Mouse (Mus musculus): ENCODE measurements around the gene Rad54l2. TPM values are rescaled to one million over a fixed set of nuclear protein-coding genes. Genes with fewer than 3 reads are reported as not detected.
A peak's percentile ranks its signal among the peaks of the same experiment; 100 is the strongest.

Rad54l2 gene
- polyA plus RNA-seq, 1 experiment from 2014 or later = 8.8 TPM

- Histone ChIP-seq H3K9ac (0 out of 2 replicates have a peak overlapping the region, but pooled peaks have one; percentile 17), H3K9me3 (replicated peaks) (no peaks in the 10 kb centered on the region), H3K27me3 (no peaks in the 10 kb centered on the region), H3K36me3 (ENCODE audit: poor library complexity, severe bottlenecking) (peaks cover 51% of the 10 kb centered on the region), H3K4me3 (no peak overlapping the region), H3K27ac (peak overlapping the region; percentile 75), H3K4me2 (no peak overlapping the region), H3K4me1 (peaks cover 25% of the 10 kb centered on the region)
- ATAC-seq = 0 out of 2 replicates have a peak, but pooled peaks have one; percentile 19
- WGBS = 72% methylated on average over 6 of the region's 6 CpGs
Observed at GRCm38 (mm10) chr9:106664856-106665255, 124.1 kb downstream of the Rad54l2 start.

DNA sequence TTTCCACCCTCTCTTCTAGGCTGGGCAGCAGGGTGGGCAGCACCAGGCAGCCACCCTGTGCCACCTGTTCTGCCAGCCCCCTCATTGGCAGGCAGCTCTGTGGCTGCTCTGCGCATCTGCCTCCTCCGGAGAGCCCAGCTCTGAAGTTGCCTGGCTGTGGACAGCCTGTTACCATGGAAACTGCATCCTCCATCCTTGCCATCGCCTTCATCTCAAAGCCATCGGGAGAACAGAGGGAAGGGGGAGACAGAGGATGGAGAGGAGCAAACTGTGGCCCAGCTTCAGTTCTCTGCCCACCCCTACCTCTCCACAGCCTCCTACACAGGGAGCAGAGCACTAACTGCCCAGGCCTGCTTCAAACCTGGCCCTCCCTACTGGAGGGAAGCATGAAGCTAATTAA is 124.6 kb downstream of the Rad54l2 start:
- Histone ChIP-seq H3K27me3 (no peaks in the 10 kb centered on the region), H3K27ac (peak overlapping the region; percentile 75), H3K4me2 (no peak overlapping the region), H3K4me3 (no peak overlapping the region), H3K4me1 (peaks cover 25% of the 10 kb centered on the region), H3K9me3 (replicated peaks) (no peaks in the 10 kb centered on the region), H3K9ac (0 out of 2 replicates have a peak overlapping the region, but pooled peaks have one; percentile 30), H3K36me3 (ENCODE audit: poor library complexity, severe bottlenecking) (peaks cover 53% of the 10 kb centered on the region)
- 25% methylated on average over 4 of the region's 4 CpGs for WGBS
- ATAC-seq = peak; percentile 94

DNA sequence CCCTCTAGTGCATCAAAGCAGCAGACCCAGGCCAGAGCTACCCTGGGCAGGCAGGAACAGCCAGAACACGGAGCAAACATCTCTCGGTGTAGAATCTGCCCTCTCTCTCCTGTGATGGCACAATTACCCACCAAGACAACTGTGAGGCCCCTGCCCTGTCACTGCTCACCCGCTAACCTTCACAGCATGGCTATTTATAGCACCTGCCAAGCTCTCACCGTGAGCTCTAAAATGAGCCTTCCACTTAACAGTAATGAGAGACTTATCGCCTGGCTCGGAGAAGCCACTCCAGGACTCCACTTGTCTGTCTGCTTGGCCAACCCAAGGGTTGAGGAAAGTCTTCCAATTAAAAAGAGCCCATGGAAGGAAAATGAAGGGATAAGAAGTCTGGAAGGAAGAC is 125.8 kb downstream of the Rad54l2 start:
- no peaks in the 10 kb centered on the region for H3K27me3 ChIP-seq
- H3K9me3 ChIP-seq (replicated peaks) = no peaks in the 10 kb centered on the region
- 73% methylated on average over 6 of the region's 6 CpGs for WGBS
- H3K36me3 ChIP-seq (ENCODE audit: poor library complexity, severe bottlenecking) = peaks cover 56% of the 10 kb centered on the region
- no peak for ATAC-seq
- no peak overlapping the region for H3K4me2 ChIP-seq
- H3K4me1 ChIP-seq = peaks cover 25% of the 10 kb centered on the region
- no peak overlapping the region for H3K4me3 ChIP-seq
- no peak overlapping the region for H3K27ac ChIP-seq
- H3K9ac ChIP-seq = no peak overlapping the region

GRCm38 (mm10) chr9:106659935-106660334 is 129.1 kb downstream of the Rad54l2 start:
- Histone ChIP-seq H3K36me3 (ENCODE audit: poor library complexity, severe bottlenecking) (peaks cover 42% of the 10 kb centered on the region), H3K4me1 (peaks cover 36% of the 10 kb centered on the region), H3K9me3 (replicated peaks) (no peaks in the 10 kb centered on the region), H3K9ac (no peak overlapping the region), H3K27ac (no peak overlapping the region), H3K4me3 (no peak overlapping the region), H3K4me2 (no peak overlapping the region), H3K27me3 (peaks cover 19% of the 10 kb centered on the region)
- 47% methylated on average over 1 of the region's 1 CpGs for WGBS
- no peak for ATAC-seq

DNA sequence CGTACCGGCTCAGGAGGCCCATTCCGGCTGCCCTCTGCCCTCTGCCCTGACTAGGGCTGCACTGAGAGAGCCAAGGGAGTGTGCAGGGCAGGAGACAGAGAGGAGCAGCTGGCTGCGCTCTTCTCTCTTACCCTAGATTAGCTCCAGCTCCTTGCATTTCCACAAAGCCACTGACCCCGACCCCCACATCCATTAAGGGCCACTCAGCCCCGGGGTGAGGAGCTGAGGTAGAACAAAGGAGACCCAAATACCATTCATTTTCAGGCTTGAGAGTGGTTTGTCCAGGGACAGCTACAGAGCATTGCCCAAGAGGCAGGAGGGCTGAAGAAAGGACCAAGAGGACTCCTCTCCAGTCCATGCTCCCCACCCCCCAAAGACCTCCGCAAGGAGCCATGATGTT is 129.6 kb downstream of the Rad54l2 start:
- H3K9me3 ChIP-seq (replicated peaks) = no peaks in the 10 kb centered on the region
- no peak overlapping the region for H3K27ac ChIP-seq
- H3K27me3 ChIP-seq = peaks cover 24% of the 10 kb centered on the region
- ATAC-seq = no peak
- peaks cover 32% of the 10 kb centered on the region for H3K4me1 ChIP-seq
- 25% methylated on average over 7 of the region's 7 CpGs for WGBS
- H3K4me3 ChIP-seq = no peak overlapping the region
- no peak overlapping the region for H3K4me2 ChIP-seq
- peaks cover 42% of the 10 kb centered on the region for H3K36me3 ChIP-seq (ENCODE audit: poor library complexity, severe bottlenecking)
- H3K9ac ChIP-seq = no peak overlapping the region

DNA sequence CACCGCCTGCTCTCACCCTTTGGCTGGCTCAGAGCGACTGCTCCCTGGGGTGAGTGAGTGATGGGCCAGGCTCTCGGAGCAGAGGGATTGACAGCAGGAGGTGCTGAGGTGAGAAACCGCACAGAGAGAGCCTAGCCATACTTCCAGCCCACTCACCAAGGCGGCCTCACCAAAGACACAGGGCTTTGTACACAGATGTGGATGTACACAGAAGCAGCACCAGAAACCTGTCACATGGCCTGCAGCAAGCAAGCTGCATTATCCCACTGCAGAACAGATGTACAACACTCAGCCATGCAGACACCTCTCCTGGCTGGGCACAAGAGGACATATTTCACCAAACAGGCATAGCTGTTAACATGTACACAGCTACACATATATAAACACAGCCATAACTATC is 131.4 kb downstream of the Rad54l2 start:
- Histone ChIP-seq H3K27ac (0 out of 2 replicates have a peak overlapping the region, but pooled peaks have one; percentile 28), H3K4me3 (no peak overlapping the region), H3K9ac (no peak overlapping the region), H3K9me3 (replicated peaks) (no peaks in the 10 kb centered on the region), H3K36me3 (ENCODE audit: poor library complexity, severe bottlenecking) (peaks cover 39% of the 10 kb centered on the region), H3K4me1 (peaks cover 22% of the 10 kb centered on the region), H3K27me3 (peaks cover 33% of the 10 kb centered on the region), H3K4me2 (no peak overlapping the region)
- ATAC-seq = no peak
- 47% methylated on average over 5 of the region's 5 CpGs for WGBS

DNA sequence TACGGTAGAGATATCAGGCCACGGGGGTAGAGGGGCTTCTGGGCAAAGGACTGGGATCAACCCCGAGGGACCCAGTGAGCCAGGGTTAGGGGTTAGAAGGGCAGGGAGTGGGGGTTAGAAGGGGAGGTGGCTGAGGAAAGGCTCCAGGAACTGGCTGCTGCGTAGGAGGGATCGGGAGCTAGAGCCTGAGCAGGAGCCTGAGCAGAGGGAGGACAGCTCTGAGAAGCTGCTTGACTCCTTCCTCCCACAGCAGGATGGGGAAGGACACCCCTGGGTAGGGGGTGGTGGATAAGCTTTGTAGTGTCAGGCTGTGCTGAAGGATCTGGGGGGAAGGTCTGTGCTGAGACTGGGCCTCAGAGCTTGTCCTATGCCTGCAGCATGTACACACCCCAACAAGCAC is 132.2 kb downstream of the Rad54l2 start:
- Histone ChIP-seq H3K9ac (no peak overlapping the region), H3K4me2 (peak overlapping the region; percentile 81; the same call in 1 of the 2 replicates)

DNA sequence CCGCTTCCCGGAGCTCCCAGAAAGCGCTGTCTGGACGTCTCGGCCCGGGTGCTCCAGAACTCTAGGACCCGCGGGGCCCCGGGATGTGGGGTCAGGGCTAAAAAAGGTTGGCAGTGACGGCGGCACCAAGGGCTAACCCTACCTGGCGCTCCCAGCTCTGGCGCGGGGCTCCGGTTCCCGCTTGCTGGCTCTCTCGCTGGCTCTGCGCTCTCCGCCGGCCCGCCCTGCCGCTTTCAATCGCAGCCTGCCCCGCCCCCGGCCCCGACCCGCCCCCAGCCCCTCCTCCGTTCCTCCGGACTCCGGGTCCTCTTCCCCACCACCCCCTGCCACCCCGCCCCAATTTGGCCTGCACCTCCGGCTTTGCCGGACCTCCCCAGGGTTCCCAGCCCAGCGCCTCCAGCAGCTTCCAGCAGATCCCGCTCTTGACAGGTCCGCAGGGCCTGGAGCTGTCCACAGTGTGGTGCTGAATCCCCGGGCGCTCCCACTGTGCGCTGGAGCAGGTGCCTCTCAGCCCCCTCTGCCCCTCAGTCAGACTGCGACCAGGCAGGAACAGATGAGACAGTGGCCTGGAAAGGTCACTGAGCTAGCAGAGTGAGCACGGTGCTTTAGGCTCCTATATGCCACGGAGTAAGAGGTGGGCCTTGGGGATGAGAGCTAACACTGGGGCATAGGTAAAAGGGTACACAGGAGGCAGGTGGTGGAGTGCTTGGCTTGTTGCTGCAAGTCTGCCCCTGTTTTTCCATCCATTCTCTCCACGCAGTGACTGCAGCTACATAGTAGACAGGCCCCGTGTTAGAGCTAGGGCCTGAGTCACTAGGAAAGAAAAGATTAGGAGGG is 132.9 kb downstream of the Rad54l2 start, which contains the start of gene Grm2:
Grm2 (minus strand) TSS at position 199 of the 837 bp plus-strand sequence.
- H3K27me3 ChIP-seq = peaks cover 33% of the 10 kb centered on the region
- H3K36me3 ChIP-seq (ENCODE audit: poor library complexity, severe bottlenecking) = peaks cover 25% of the 10 kb centered on the region
- peaks cover 22% of the 10 kb centered on the region for H3K4me1 ChIP-seq
- H3K9ac ChIP-seq = peak within 1 kb of the TSS; percentile 69
- peak within 1 kb of the TSS; percentile 81 for H3K4me2 ChIP-seq
- peak within 1 kb of the TSS; percentile 51 for H3K4me3 ChIP-seq
- H3K9me3 ChIP-seq (replicated peaks) = no peaks in the 10 kb centered on the region
- no peak within 1 kb of the TSS for H3K27ac ChIP-seq
- peak; percentile 68 for ATAC-seq
- WGBS = 3% methylated on average over 22 of the region's 44 CpGs

More for the DNA sequence above, 132.2 kb downstream of the Rad54l2 start:
- no peak overlapping the region for H3K27ac ChIP-seq
- H3K9me3 ChIP-seq (replicated peaks) = no peaks in the 10 kb centered on the region
- H3K36me3 ChIP-seq (ENCODE audit: poor library complexity, severe bottlenecking) = peaks cover 32% of the 10 kb centered on the region
- peaks cover 33% of the 10 kb centered on the region for H3K27me3 ChIP-seq
- WGBS = 35% methylated on average over 5 of the region's 5 CpGs
- ATAC-seq = no peak
- peaks cover 22% of the 10 kb centered on the region for H3K4me1 ChIP-seq
- no peak overlapping the region for H3K4me3 ChIP-seq

GRCm38 (mm10) chr9:106652720-106653119 is 136.3 kb downstream of the Rad54l2 start:
- Histone ChIP-seq H3K9ac (no peak overlapping the region), H3K27ac (no peak overlapping the region), H3K9me3 (replicated peaks) (no peaks in the 10 kb centered on the region), H3K4me2 (no peak overlapping the region), H3K4me3 (no peak overlapping the region), H3K36me3 (ENCODE audit: poor library complexity, severe bottlenecking) (no peaks in the 10 kb centered on the region), H3K27me3 (peaks cover 33% of the 10 kb centered on the region), H3K4me1 (peaks cover 22% of the 10 kb centered on the region)
- WGBS = 84% methylated on average over 1 of the region's 1 CpGs
- ATAC-seq = no peak

GRCm38 (mm10) chr9:106647226-106647625 is 141.8 kb downstream of the Rad54l2 start:
- Histone ChIP-seq H3K9me3 (replicated peaks) (no peaks in the 10 kb centered on the region), H3K36me3 (ENCODE audit: poor library complexity, severe bottlenecking) (no peaks in the 10 kb centered on the region), H3K4me2 (no peak overlapping the region), H3K27ac (no peak overlapping the region), H3K9ac (no peak overlapping the region), H3K4me3 (no peak overlapping the region), H3K27me3 (no peaks in the 10 kb centered on the region), H3K4me1 (no peaks in the 10 kb centered on the region)
- 84% methylated on average over 27 of the region's 27 CpGs for WGBS
- ATAC-seq = no peak

DNA sequence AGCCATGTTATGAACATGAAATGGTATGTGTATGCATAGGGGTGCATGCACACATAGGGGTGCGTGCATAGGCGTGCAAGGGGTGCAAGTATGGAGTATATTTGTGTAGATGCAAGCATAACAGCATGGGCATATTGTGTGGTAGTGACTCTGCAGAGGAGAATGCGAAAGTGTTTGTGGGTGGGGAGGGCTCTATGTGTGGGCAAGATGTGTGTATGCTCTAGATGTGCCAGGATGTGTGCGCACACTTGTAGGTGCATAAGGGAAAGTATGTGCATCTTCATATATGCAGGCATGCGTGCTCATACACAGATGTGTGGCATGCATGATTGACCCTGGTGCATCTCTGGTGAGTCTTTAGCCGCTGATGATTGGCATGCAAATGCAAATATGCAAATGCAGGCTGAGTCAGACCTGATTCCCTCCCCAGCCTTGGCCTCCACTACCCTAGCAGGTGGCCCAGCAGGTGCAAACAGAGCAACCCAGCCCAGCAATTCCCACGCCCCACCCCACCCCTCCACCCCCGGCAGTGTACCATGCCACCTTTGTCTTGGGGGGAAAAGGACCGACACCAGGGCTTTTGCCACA is 143.2 kb downstream of the Rad54l2 start:
- no peak overlapping the region for H3K4me3 ChIP-seq
- 76% methylated on average over 9 of the region's 9 CpGs for WGBS
- no peak overlapping the region for H3K4me2 ChIP-seq
- no peaks in the 10 kb centered on the region for H3K4me1 ChIP-seq
- H3K9ac ChIP-seq = no peak overlapping the region
- H3K27me3 ChIP-seq = no peaks in the 10 kb centered on the region
- no peaks in the 10 kb centered on the region for H3K9me3 ChIP-seq (replicated peaks)
- H3K27ac ChIP-seq = no peak overlapping the region
- no peak for ATAC-seq
- no peaks in the 10 kb centered on the region for H3K36me3 ChIP-seq (ENCODE audit: poor library complexity, severe bottlenecking)

- ATAC-seq = no peak
- Histone ChIP-seq H3K4me2 (no peak overlapping the region), H3K27me3 (no peaks in the 10 kb centered on the region), H3K4me1 (no peaks in the 10 kb centered on the region), H3K4me3 (no peak overlapping the region), H3K9ac (no peak overlapping the region), H3K27ac (no peak overlapping the region), H3K9me3 (replicated peaks) (no peaks in the 10 kb centered on the region), H3K36me3 (ENCODE audit: poor library complexity, severe bottlenecking) (no peaks in the 10 kb centered on the region)
- WGBS = 69% methylated on average over 6 of the region's 6 CpGs
Observed at GRCm38 (mm10) chr9:106643787-106644186, 145.2 kb downstream of the Rad54l2 start.
